Comparison of ENCODE assay signal across 13 mouse cellular contexts in genomic region chr8:103880431-103881145, GRCm38 (mm10).
DNase-seq lines count a peak whose midpoint lies in the region; ATAC-seq lines count a peak whose summit lies in the region.
"Had no signal": no experiment of that assay in that cellular context is flagged by ENCODE, and none has a peak within 500 bp of the region (broad histone marks: within the 10 kb centered on the region; RNA-seq: fewer than 3 reads in every experiment).

No protein-coding gene starts in this region.

- 0 out of 2 replicates have a peak, but pooled peaks cover 5% of the 10 kb centered on the region for H3K4me1 ChIP-seq in heart, embryonic 10.5 days
- peaks cover 10% of the 10 kb centered on the region; the same call in 1 of the 2 replicates for H3K4me1 ChIP-seq in embryonic facial prominence, embryonic 14.5 days (ENCODE audit: control insufficient read depth, insufficient read depth, low read length)
- H3K4me1 ChIP-seq: limb, embryonic 13.5 days; megakaryocyte, embryonic 14.5 days had no signal

- H3K4me2 ChIP-seq in embryonic facial prominence, embryonic 14.5 days (ENCODE audit: low read depth, low read length) = no peak overlapping the region
- H3K4me2 ChIP-seq: heart, embryonic 13.5 days; limb, embryonic 13.5 days had no signal

- no peaks in the 10 kb centered on the region for H3K36me3 ChIP-seq in heart, embryonic 10.5 days
- H3K36me3 ChIP-seq in embryonic facial prominence, embryonic 14.5 days (ENCODE audit: control insufficient read depth, insufficient read depth, low read length) = no peaks in the 10 kb centered on the region
- H3K36me3 ChIP-seq: heart, embryonic 13.5 days; limb, embryonic 13.5 days had no signal

- ATAC-seq in embryonic facial prominence, embryonic 14.5 days (ENCODE audit: low read depth) = peak; percentile 33; the same call in 1 of the 2 replicates
- ATAC-seq: inflammation-experienced regulatory T-cells, adult 6 months had no signal

- H3K27ac ChIP-seq in heart, embryonic 10.5 days = no peak overlapping the region
- 0 out of 2 replicates have a peak overlapping the region, but pooled peaks have one; percentile 23 for H3K27ac ChIP-seq in embryonic facial prominence, embryonic 14.5 days (replicated peaks; ENCODE audit: low read depth, low read length)
- H3K27ac ChIP-seq: heart, embryonic 13.5 days; layer of hippocampus, adult 2 months; limb, embryonic 13.5 days had no signal

- H3K4me3 ChIP-seq in heart, embryonic 10.5 days = no peak overlapping the region
- no peak overlapping the region for H3K4me3 ChIP-seq in embryonic facial prominence, embryonic 14.5 days (ENCODE audit: low read depth, low read length)
- H3K4me3 ChIP-seq: heart, embryonic 13.5 days; layer of hippocampus, adult 2 months; limb, embryonic 13.5 days; megakaryocyte, embryonic 14.5 days had no signal

- intact Hi-C loops in heart, postnatal 10 days (cut with DNase I) = no loop called here
- intact Hi-C loops in left cerebral cortex, postnatal 36 days (cut with DNase I) = no loop called here

- no peaks in the 10 kb centered on the region for H3K27me3 ChIP-seq in heart, embryonic 10.5 days (ENCODE audit: insufficient read depth, poor library complexity, severe bottlenecking)
- no peaks in the 10 kb centered on the region for H3K27me3 ChIP-seq in embryonic facial prominence, embryonic 14.5 days (replicated peaks; ENCODE audit: control insufficient read depth, insufficient read depth, low read length)
- H3K27me3 ChIP-seq: heart, embryonic 13.5 days; limb, embryonic 13.5 days; megakaryocyte, embryonic 14.5 days had no signal

- no peak overlapping the region for H3K9ac ChIP-seq in embryonic facial prominence, embryonic 14.5 days (ENCODE audit: low read depth, low read length)
- H3K9ac ChIP-seq: heart, embryonic 13.5 days; limb, embryonic 13.5 days had no signal

- 87% methylated on average over 14 of the region's 14 CpGs for WGBS in heart, embryonic 10.5 days
- 76% methylated on average over 14 of the region's 14 CpGs for WGBS in embryonic facial prominence, embryonic 14.5 days

- peak; percentile 25 to 42 for DNase-seq in heart, adult 18-20 months
- DNase-seq in heart, embryonic 10.5 days (ENCODE audit: low spot score) = no peak
- peak; percentile 59 for DNase-seq in embryonic facial prominence, embryonic 14.5 days (ENCODE audit: low spot score)
- DNase-seq in heart, postnatal 10 days = peak; percentile 9 to 18
- DNase-seq in lung, postnatal 36 days = peak; percentile 28
- DNase-seq in urinary bladder, adult 2 months (ENCODE audit: low spot score) = no peak
- DNase-seq in left cerebral cortex, postnatal 36 days (ENCODE audit: low spot score in 2 of 2) = no peak
- DNase-seq in embryo, embryonic 10.5 days (ENCODE audit: low spot score) = no peak

- no peaks in the 10 kb centered on the region for H3K9me3 ChIP-seq in heart, embryonic 10.5 days
- no peaks in the 10 kb centered on the region for H3K9me3 ChIP-seq in embryonic facial prominence, embryonic 14.5 days (ENCODE audit: control insufficient read depth, low read length)
- H3K9me3 ChIP-seq: heart, embryonic 13.5 days; limb, embryonic 13.5 days had no signal

Comparison
In these comparisons a context has a peak if more than half of its experiments do, and no peak if none do; other contexts are left out.
1. DNase-seq: peak in heart, adult 18-20 months (2 of 2), embryonic facial prominence, embryonic 14.5 days (single experiment), heart, postnatal 10 days (2 of 2) and lung, postnatal 36 days (single experiment); none in heart, embryonic 10.5 days (single experiment), urinary bladder, adult 2 months (single experiment), left cerebral cortex, postnatal 36 days (0 of 2) and embryo, embryonic 10.5 days (single experiment).